Mouse (Mus musculus): Measurements from ENCODE around the gene Pdzk1ip1. TPM values are rescaled to one million over a fixed set of nuclear protein-coding genes. Genes with fewer than 3 reads are reported as not detected.
A peak's percentile ranks its signal among the peaks of the same experiment; 100 is the strongest.

The Pdzk1ip1 gene
- total and polyA plus RNA-seq, 2 experiments from 2014 or later = 2.4 TPM; not detected in 1

- WGBS = 7% methylated on average over 12 of the region's 12 CpGs
- Histone ChIP-seq H3K27me3 (ENCODE audit: insufficient read depth, low read length) (peaks cover 83% of the 10 kb centered on the region), H3K4me2 (ENCODE audit: low read depth) (no peak overlapping the region), H3K4me1 (ENCODE audit: insufficient read depth) (no peaks in the 10 kb centered on the region), H3K9me3 (ENCODE audit: low read length) (no peaks in the 10 kb centered on the region), H3K36me3 (ENCODE audit: insufficient read depth) (no peaks in the 10 kb centered on the region), H3K4me3 (ENCODE audit: low read depth, low read length) (no peak overlapping the region), H3K27ac (ENCODE audit: low read depth, low read length) (no peak overlapping the region), H3K9ac (no peak overlapping the region)
- DNase-seq (no peak), ATAC-seq (no peak)
- TF ChIP-seq CTCF (IDR thresholded peaks at IDR 0.05; ENCODE audit: low read depth) = no peak
Observed at GRCm38 (mm10) chr4:115059871-115060270, 28.6 kb upstream of the Pdzk1ip1 start.

GRCm38 (mm10) chr4:115060753-115061152 is 27.8 kb upstream of the Pdzk1ip1 start:
- H3K36me3 ChIP-seq (ENCODE audit: insufficient read depth) = no peaks in the 10 kb centered on the region
- H3K27me3 ChIP-seq (ENCODE audit: insufficient read depth, low read length) = peaks cover 83% of the 10 kb centered on the region
- H3K9ac ChIP-seq = no peak overlapping the region
- DNase-seq (no peak), ATAC-seq (no peak)
- TF ChIP-seq CTCF (IDR thresholded peaks at IDR 0.05; ENCODE audit: low read depth) = no peak
- H3K4me3 ChIP-seq (ENCODE audit: low read depth, low read length) = no peak overlapping the region
- H3K4me2 ChIP-seq (ENCODE audit: low read depth) = no peak overlapping the region
- no peaks in the 10 kb centered on the region for H3K4me1 ChIP-seq (ENCODE audit: insufficient read depth)
- no peak overlapping the region for H3K27ac ChIP-seq (ENCODE audit: low read depth, low read length)
- WGBS = 14% methylated on average over 3 of the region's 3 CpGs
- no peaks in the 10 kb centered on the region for H3K9me3 ChIP-seq (ENCODE audit: low read length)

- Histone ChIP-seq H3K9ac (no peak overlapping the region), H3K27ac (ENCODE audit: low read depth, low read length) (no peak overlapping the region), H3K4me1 (ENCODE audit: insufficient read depth) (no peaks in the 10 kb centered on the region), H3K4me2 (ENCODE audit: low read depth) (peak overlapping the region; percentile 96), H3K36me3 (ENCODE audit: insufficient read depth) (no peaks in the 10 kb centered on the region), H3K9me3 (ENCODE audit: low read length) (no peaks in the 10 kb centered on the region), H3K27me3 (ENCODE audit: insufficient read depth, low read length) (peaks cover 86% of the 10 kb centered on the region), H3K4me3 (ENCODE audit: low read depth, low read length) (peak overlapping the region; percentile 51)
- no peak for ATAC-seq
- WGBS = 2% methylated on average over 9 of the region's 9 CpGs
- no peak for DNase-seq
- no peak for TF ChIP-seq CTCF (IDR thresholded peaks at IDR 0.05; ENCODE audit: low read depth)
Observed at GRCm38 (mm10) chr4:115062540-115062874, 26.0 kb upstream of the Pdzk1ip1 start.

DNA sequence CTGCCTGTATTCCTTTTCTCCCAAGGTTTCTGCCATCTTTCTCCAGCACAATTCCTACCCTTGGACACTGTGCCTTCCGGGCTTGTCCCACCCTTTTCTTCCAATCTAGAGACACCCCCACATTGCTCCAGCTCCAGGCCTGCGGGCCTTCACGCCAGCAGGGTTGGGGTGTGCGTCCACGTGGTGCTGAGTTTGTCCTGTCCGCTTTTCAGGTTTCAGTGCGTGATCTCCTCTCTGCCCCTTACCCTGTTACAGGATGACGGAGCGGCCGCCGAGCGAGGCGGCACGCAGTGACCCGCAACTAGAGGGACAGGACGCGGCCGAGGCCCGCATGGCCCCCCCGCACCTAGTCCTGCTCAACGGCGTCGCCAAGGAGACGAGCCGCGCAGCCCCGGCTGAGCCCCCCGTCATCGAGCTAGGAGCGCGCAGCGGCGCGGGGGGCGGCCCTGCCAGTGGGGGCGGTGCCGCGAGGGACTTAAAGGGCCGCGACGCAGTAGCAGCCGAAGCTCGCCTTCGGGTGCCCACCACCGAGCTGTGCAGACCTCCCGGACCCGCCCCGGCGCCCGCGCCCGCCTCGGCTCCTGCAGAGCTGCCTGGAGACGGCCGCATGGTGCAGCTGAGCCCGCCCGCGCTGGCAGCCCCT is 25.5 kb upstream of the Pdzk1ip1 start:
- Histone ChIP-seq H3K36me3 (ENCODE audit: insufficient read depth) (no peaks in the 10 kb centered on the region), H3K27me3 (ENCODE audit: insufficient read depth, low read length) (peaks cover 83% of the 10 kb centered on the region), H3K9ac (peak overlapping the region; percentile 51), H3K27ac (ENCODE audit: low read depth, low read length) (no peak overlapping the region), H3K4me3 (ENCODE audit: low read depth, low read length) (peak overlapping the region; percentile 51), H3K4me2 (ENCODE audit: low read depth) (peak overlapping the region; percentile 96), H3K9me3 (ENCODE audit: low read length) (no peaks in the 10 kb centered on the region), H3K4me1 (ENCODE audit: insufficient read depth) (no peaks in the 10 kb centered on the region)
- 3% methylated on average over 54 of the region's 58 CpGs for WGBS
- peak; percentile 76 for DNase-seq
- ATAC-seq = peak; percentile 90
- TF ChIP-seq CTCF (IDR thresholded peaks at IDR 0.05; ENCODE audit: low read depth) = no peak

GRCm38 (mm10) chr4:115063518-115064239 is 24.8 kb upstream of the Pdzk1ip1 start:
- Histone ChIP-seq H3K4me3 (ENCODE audit: low read depth, low read length) (peak overlapping the region; percentile 51), H3K4me1 (ENCODE audit: insufficient read depth) (no peaks in the 10 kb centered on the region), H3K9ac (peak overlapping the region; percentile 51), H3K36me3 (ENCODE audit: insufficient read depth) (no peaks in the 10 kb centered on the region), H3K9me3 (ENCODE audit: low read length) (no peaks in the 10 kb centered on the region), H3K27ac (ENCODE audit: low read depth, low read length) (no peak overlapping the region), H3K4me2 (ENCODE audit: low read depth) (peak overlapping the region; percentile 96), H3K27me3 (ENCODE audit: insufficient read depth, low read length) (peaks cover 76% of the 10 kb centered on the region)
- DNase-seq (no peak), ATAC-seq (no peak; the same call in 1 of the 2 replicates)
- 1% methylated on average over 31 of the region's 31 CpGs for WGBS
- 0 out of 2 replicates have a peak, but pooled peaks have one; percentile 3 for TF ChIP-seq CTCF (IDR thresholded peaks at IDR 0.05; ENCODE audit: low read depth)

DNA sequence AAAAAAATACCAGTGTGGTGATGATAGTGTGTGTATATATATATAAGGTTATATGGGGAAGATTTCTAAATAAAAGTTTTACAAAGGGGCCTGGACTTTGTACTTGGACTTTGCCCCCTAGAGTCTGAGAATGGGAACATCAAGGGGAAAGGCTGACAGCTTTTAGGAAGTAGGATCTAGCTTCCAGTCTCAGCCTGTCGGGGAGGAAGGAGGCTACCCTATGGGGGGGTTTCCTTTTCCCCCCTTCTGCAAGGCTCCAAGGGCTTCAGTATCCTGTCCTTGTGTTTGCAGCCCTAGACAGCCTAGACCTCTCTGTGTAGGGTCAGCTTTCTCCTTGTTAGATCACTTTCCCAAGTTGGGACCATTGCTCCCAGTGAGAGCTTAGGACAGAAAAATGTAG is 16.8 kb upstream of the Pdzk1ip1 start:
- no peak for DNase-seq

DNA sequence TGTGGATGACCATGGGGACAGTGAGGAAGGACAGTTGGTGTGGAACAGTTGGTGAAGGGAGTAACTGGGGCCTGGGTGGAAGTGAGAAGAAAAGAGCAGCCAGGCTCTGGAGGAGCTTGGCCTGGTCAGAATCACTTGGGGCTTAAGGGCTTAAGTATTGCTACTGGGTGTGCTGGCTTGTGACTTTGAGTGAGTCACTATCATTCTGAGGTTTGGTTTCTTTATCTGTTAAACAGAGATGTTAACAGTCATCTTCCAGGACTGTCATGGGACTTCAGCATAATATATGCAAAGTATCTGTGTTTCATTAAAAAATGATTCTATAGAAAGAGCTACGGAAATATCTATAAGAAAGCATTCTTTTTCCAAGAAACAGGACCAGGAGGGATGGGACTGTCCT is 13.7 kb upstream of the Pdzk1ip1 start:
- Histone ChIP-seq H3K27me3 (ENCODE audit: insufficient read depth, low read length) (no peaks in the 10 kb centered on the region), H3K27ac (ENCODE audit: low read depth, low read length) (no peak overlapping the region), H3K4me3 (ENCODE audit: low read depth, low read length) (no peak overlapping the region), H3K9me3 (ENCODE audit: low read length) (no peaks in the 10 kb centered on the region), H3K4me1 (ENCODE audit: insufficient read depth) (0 out of 2 replicates have a peak, but pooled peaks cover 5% of the 10 kb centered on the region), H3K36me3 (ENCODE audit: insufficient read depth) (no peaks in the 10 kb centered on the region), H3K4me2 (ENCODE audit: low read depth) (no peak overlapping the region), H3K9ac (no peak overlapping the region)
- ATAC-seq = no peak
- no peak for DNase-seq
- no peak for TF ChIP-seq CTCF (IDR thresholded peaks at IDR 0.05; ENCODE audit: low read depth)
- WGBS = 83% methylated on average over 1 of the region's 1 CpGs

More for the DNA sequence above, 16.8 kb upstream of the Pdzk1ip1 start:
- H3K9me3 ChIP-seq (ENCODE audit: low read length) = no peaks in the 10 kb centered on the region
- no peak for ATAC-seq
- H3K4me2 ChIP-seq (ENCODE audit: low read depth) = no peak overlapping the region
- no peak for TF ChIP-seq CTCF (IDR thresholded peaks at IDR 0.05; ENCODE audit: low read depth)
- H3K4me1 ChIP-seq (ENCODE audit: insufficient read depth) = no peaks in the 10 kb centered on the region
- H3K27me3 ChIP-seq (ENCODE audit: insufficient read depth, low read length) = 0 out of 2 replicates have a peak, but pooled peaks cover 3% of the 10 kb centered on the region
- no peak overlapping the region for H3K27ac ChIP-seq (ENCODE audit: low read depth, low read length)
- H3K9ac ChIP-seq = no peak overlapping the region
- 63% methylated on average over 1 of the region's 1 CpGs for WGBS
- H3K4me3 ChIP-seq (ENCODE audit: low read depth, low read length) = no peak overlapping the region
- no peaks in the 10 kb centered on the region for H3K36me3 ChIP-seq (ENCODE audit: insufficient read depth)
